Mouse (Mus musculus): ENCODE results near the gene Olfr1204. TPM values are rescaled to one million over a fixed set of nuclear protein-coding genes. Genes with fewer than 3 reads are reported as not detected.

Olfr1204 gene
- not detected in 2 replicates for polyA plus RNA-seq (2016; fragmentation: Nextera tagmentation; extraction: Ambion mirVana)

DNA sequence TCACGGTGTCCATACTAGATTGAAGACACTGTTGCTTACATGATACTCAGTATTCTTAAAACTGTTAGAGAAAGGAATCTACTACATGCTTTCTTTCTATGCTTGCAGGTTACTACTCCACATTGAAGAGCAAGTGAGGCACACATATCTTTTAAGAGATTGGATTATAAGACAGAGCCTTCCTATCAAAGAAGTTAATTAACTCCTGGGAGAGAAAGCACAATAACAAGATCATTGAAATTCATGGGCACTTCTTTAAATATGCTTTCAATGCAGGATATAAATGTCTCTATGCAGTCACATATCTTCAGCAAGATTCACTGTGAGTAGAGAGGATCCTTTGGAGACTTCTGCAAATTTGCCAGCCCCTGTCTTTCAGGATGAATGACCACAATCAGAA is at the start of gene Olfr1204:
TSS of gene Olfr1204 (plus strand) at position 301 of the 400 bp plus-strand sequence.
- Histone ChIP-seq H3K36me3 (no peaks in the 10 kb centered on the region), H3K4me1 (no peaks in the 10 kb centered on the region), H3K27ac (no peak within 1 kb of the TSS), H3K4me3 (no peak within 1 kb of the TSS), H3K9me3 (no peaks in the 10 kb centered on the region), H3K4me2 (replicated peaks) (no peak within 1 kb of the TSS), H3K27me3 (no peaks in the 10 kb centered on the region), H3K9ac (no peak within 1 kb of the TSS)
- ATAC-seq (ENCODE audit: insufficient number of reproducible peaks, insufficient read depth, low FRiP score, low TSS enrichment), result no peak
- WGBS, result 88% methylated on average over 1 of the region's 1 CpGs

DNA sequence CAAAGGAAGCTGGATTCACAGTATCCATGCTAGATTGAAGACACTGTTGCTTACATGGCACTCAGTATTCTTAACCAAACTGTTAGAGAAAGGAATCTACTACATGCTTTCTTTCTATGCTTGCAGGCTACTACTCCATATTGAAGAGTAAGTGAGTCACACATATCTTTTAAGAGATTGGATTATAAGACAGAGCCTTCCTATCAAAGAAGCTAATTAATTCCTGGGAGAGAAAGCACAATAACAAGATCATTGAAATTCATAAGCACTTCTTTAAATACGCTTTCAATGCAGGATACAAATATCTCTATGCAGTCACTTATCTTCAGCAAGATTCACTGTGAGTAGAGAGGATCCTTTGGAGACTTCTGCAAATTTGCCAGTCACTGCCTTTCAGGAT is 34.9 kb upstream of the Olfr1204 start, which contains the start of gene Olfr1202:
TSS of gene Olfr1202 (plus strand) at position 301 of the 400 bp plus-strand sequence.
- Histone ChIP-seq H3K9me3 (no peaks in the 10 kb centered on the region), H3K9ac (no peak within 1 kb of the TSS), H3K36me3 (no peaks in the 10 kb centered on the region), H3K27ac (no peak within 1 kb of the TSS), H3K4me1 (no peaks in the 10 kb centered on the region), H3K27me3 (no peaks in the 10 kb centered on the region), H3K4me2 (replicated peaks) (no peak within 1 kb of the TSS), H3K4me3 (no peak within 1 kb of the TSS)
- ATAC-seq (ENCODE audit: insufficient number of reproducible peaks, insufficient read depth, low FRiP score, low TSS enrichment), result no peak
- 76% methylated on average over 1 of the region's 1 CpGs for WGBS

DNA sequence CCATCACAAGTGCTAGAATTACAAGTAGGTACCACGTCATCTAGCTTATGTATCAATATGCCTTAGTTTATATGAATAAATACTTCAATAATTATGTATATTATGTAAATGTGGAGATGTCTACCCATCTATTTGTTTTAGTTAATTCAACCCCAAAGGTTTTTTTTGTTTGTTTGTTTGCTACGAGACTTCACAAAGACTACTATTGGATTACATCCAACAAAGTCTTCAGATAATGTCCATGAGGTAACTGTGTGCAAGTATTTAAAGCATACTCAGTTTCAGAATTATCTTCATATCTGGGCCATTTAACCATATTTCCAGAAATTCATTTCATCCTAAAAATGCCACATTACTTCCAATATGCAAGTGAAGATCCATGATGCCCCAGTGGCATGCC is 19.7 kb upstream of the Olfr1204 start, which contains the start of gene Olfr1205:
TSS of gene Olfr1205 (plus strand) at position 301 of the 400 bp plus-strand sequence.
- Histone ChIP-seq H3K36me3 (no peaks in the 10 kb centered on the region), H3K9me3 (no peaks in the 10 kb centered on the region), H3K27ac (no peak within 1 kb of the TSS), H3K9ac (no peak within 1 kb of the TSS), H3K4me3 (no peak within 1 kb of the TSS), H3K4me2 (replicated peaks) (no peak within 1 kb of the TSS), H3K4me1 (no peaks in the 10 kb centered on the region), H3K27me3 (no peaks in the 10 kb centered on the region)
- 86% methylated on average over 2 of the region's 2 CpGs for WGBS
- no peak for ATAC-seq (ENCODE audit: insufficient number of reproducible peaks, insufficient read depth, low FRiP score, low TSS enrichment)

DNA sequence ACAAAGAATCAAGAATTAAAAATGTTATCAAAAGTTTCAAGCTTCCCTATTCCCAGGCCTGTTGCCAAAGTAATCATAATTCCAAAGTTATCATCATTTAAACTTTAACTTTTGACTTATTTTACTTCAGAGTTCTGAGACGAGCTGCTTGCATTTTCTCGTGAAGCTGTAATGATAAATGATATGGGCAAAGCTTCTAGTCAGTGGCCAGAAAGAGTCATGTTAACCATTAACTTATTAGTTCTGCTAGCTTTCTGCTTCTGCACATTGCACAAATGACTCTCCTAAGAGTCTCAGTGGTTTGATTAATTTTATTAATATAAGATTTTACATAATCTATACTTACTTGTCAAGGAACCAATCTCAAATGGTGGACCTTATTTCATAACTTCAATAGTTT is 10.6 kb upstream of the Olfr1204 start:
- Histone ChIP-seq H3K4me1 (no peaks in the 10 kb centered on the region), H3K36me3 (no peaks in the 10 kb centered on the region), H3K4me3 (no peak overlapping the region), H3K4me2 (replicated peaks) (no peak overlapping the region), H3K9ac (no peak overlapping the region), H3K27me3 (no peaks in the 10 kb centered on the region), H3K27ac (no peak overlapping the region), H3K9me3 (no peaks in the 10 kb centered on the region)
- WGBS, result 68% methylated on average over 2 of the region's 2 CpGs
- ATAC-seq (ENCODE audit: insufficient number of reproducible peaks, insufficient read depth, low FRiP score, low TSS enrichment), result no peak

DNA sequence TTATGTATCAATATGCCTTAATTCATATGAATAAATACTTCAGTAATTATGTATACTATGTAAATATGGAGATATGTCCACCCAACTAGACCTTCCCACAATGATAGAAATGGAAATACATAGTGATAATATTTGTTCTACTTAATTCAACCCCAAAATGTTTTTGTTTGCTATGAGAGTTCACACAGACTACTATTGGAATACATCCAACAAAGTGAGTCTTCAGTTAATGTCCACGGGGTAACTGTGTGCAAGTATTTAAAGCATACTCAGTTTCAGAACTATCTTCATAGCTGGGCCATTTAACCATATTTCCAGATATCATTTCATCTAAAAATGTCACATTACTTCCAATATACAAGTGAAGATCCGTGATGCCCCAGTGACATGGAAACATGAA is 13.8 kb downstream of the Olfr1204 start, which contains the start of gene Olfr1206:
TSS of gene Olfr1206 (plus strand) at position 301 of the 400 bp plus-strand sequence.
- H3K36me3 ChIP-seq, result no peaks in the 10 kb centered on the region
- ATAC-seq (ENCODE audit: insufficient number of reproducible peaks, insufficient read depth, low FRiP score, low TSS enrichment), result no peak
- no peak within 1 kb of the TSS for H3K4me3 ChIP-seq
- H3K9ac ChIP-seq, result no peak within 1 kb of the TSS
- no peak within 1 kb of the TSS for H3K4me2 ChIP-seq (replicated peaks)
- WGBS, result 83% methylated on average over 2 of the region's 2 CpGs
- no peaks in the 10 kb centered on the region for H3K27me3 ChIP-seq
- no peaks in the 10 kb centered on the region for H3K4me1 ChIP-seq
- no peaks in the 10 kb centered on the region for H3K9me3 ChIP-seq
- H3K27ac ChIP-seq, result no peak within 1 kb of the TSS

DNA sequence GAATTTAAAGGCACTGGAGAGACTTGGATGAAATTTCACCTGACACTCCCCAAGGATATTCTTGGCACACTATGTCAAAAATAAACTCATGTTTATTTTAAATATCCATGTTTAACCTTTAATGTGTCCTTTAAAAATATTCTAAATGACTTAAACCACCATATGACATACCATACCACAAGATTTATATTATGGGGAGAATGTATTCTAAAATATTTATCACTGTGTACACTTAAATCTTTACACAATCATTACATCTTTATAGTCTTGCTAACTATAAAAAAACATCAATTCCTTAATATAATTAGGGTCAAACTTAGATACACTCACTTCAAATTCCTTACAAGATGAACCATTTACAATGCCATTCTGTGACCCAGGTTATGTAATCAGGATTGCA is 53.1 kb downstream of the Olfr1204 start, which contains the start of gene Olfr1208:
TSS of gene Olfr1208 (minus strand) at position 101 of the 400 bp plus-strand sequence.
- H3K9me3 ChIP-seq, result no peaks in the 10 kb centered on the region
- ATAC-seq (ENCODE audit: insufficient number of reproducible peaks, insufficient read depth, low FRiP score, low TSS enrichment), result no peak
- no peak within 1 kb of the TSS for H3K4me3 ChIP-seq
- no peak within 1 kb of the TSS for H3K4me2 ChIP-seq (replicated peaks)
- no peaks in the 10 kb centered on the region for H3K4me1 ChIP-seq
- H3K27me3 ChIP-seq, result no peaks in the 10 kb centered on the region
- no peak within 1 kb of the TSS for H3K9ac ChIP-seq
- no peak within 1 kb of the TSS for H3K27ac ChIP-seq
- H3K36me3 ChIP-seq, result no peaks in the 10 kb centered on the region

Other genes starting within 250 kb of the Olfr1204 start
- not detected in 2 replicates for gene Olfr1191-ps1, start 208.8 kb upstream of the Olfr1204 start, polyA plus RNA-seq (2016; fragmentation: Nextera tagmentation; extraction: Ambion mirVana)
- not detected in 2 replicates for gene Olfr1192-ps1, start 200.8 kb upstream of the Olfr1204 start, polyA plus RNA-seq (2016; fragmentation: Nextera tagmentation; extraction: Ambion mirVana)
- not detected in 2 replicates for gene Olfr1193, start 173.7 kb upstream of the Olfr1204 start, polyA plus RNA-seq (2016; fragmentation: Nextera tagmentation; extraction: Ambion mirVana)
- gene Olfr1195, start 160.1 kb upstream of the Olfr1204 start, polyA plus RNA-seq (2016; fragmentation: Nextera tagmentation; extraction: Ambion mirVana), result not detected in 2 replicates
- not detected in 2 replicates for gene Olfr1196, start 144.7 kb upstream of the Olfr1204 start, polyA plus RNA-seq (2016; fragmentation: Nextera tagmentation; extraction: Ambion mirVana)
- not detected in 2 replicates for gene Olfr1197, start 116.9 kb upstream of the Olfr1204 start, polyA plus RNA-seq (2016; fragmentation: Nextera tagmentation; extraction: Ambion mirVana)
- not detected in 2 replicates for gene Olfr1198, start 97.9 kb upstream of the Olfr1204 start, polyA plus RNA-seq (2016; fragmentation: Nextera tagmentation; extraction: Ambion mirVana)
- not detected in 2 replicates for gene Olfr1199, start 88.8 kb upstream of the Olfr1204 start, polyA plus RNA-seq (2016; fragmentation: Nextera tagmentation; extraction: Ambion mirVana)
- not detected in 2 replicates for gene Olfr1200, start 78.8 kb upstream of the Olfr1204 start, polyA plus RNA-seq (2016; fragmentation: Nextera tagmentation; extraction: Ambion mirVana)
- gene Olfr1201, start 56.3 kb upstream of the Olfr1204 start, polyA plus RNA-seq (2016; fragmentation: Nextera tagmentation; extraction: Ambion mirVana), result not detected in 2 replicates
- gene Olfr1202, start 34.8 kb upstream of the Olfr1204 start, polyA plus RNA-seq (2016; fragmentation: Nextera tagmentation; extraction: Ambion mirVana), result 0.04 TPM in 1 of 2 replicates, not detected in the other
- not detected in 2 replicates for gene Olfr1205, start 19.6 kb upstream of the Olfr1204 start, polyA plus RNA-seq (2016; fragmentation: Nextera tagmentation; extraction: Ambion mirVana)
- gene Olfr1206, start 13.9 kb downstream of the Olfr1204 start, polyA plus RNA-seq (2016; fragmentation: Nextera tagmentation; extraction: Ambion mirVana), result not detected in 2 replicates
- gene Olfr1208, start 53.0 kb downstream of the Olfr1204 start, polyA plus RNA-seq (2016; fragmentation: Nextera tagmentation; extraction: Ambion mirVana), result not detected in 2 replicates
- gene Olfr1209, start 65.9 kb downstream of the Olfr1204 start, polyA plus RNA-seq (2016; fragmentation: Nextera tagmentation; extraction: Ambion mirVana), result not detected in 2 replicates
- gene Olfr1211, start 88.8 kb downstream of the Olfr1204 start, polyA plus RNA-seq (2016; fragmentation: Nextera tagmentation; extraction: Ambion mirVana), result not detected in 2 replicates
- gene Olfr1212, start 104.7 kb downstream of the Olfr1204 start, polyA plus RNA-seq (2016; fragmentation: Nextera tagmentation; extraction: Ambion mirVana), result not detected in 2 replicates
- not detected in 2 replicates for gene Gm13762, start 131.0 kb downstream of the Olfr1204 start, polyA plus RNA-seq (2016; fragmentation: Nextera tagmentation; extraction: Ambion mirVana)
- not detected in 2 replicates for gene Olfr1214, start 143.4 kb downstream of the Olfr1204 start, polyA plus RNA-seq (2016; fragmentation: Nextera tagmentation; extraction: Ambion mirVana)
- not detected in 2 replicates for gene Olfr1215, start 157.7 kb downstream of the Olfr1204 start, polyA plus RNA-seq (2016; fragmentation: Nextera tagmentation; extraction: Ambion mirVana)
- gene Olfr1216, start 169.0 kb downstream of the Olfr1204 start, polyA plus RNA-seq (2016; fragmentation: Nextera tagmentation; extraction: Ambion mirVana), result not detected in 2 replicates
- not detected in 2 replicates for gene Olfr1217, start 182.8 kb downstream of the Olfr1204 start, polyA plus RNA-seq (2016; fragmentation: Nextera tagmentation; extraction: Ambion mirVana)
- not detected in 2 replicates for gene Olfr1218, start 211.9 kb downstream of the Olfr1204 start, polyA plus RNA-seq (2016; fragmentation: Nextera tagmentation; extraction: Ambion mirVana)
- gene Olfr1219, start 234.2 kb downstream of the Olfr1204 start, polyA plus RNA-seq (2016; fragmentation: Nextera tagmentation; extraction: Ambion mirVana), result not detected in 2 replicates

Measured in embryonic facial prominence, embryonic 12.5 days (tissue).